Mouse (Mus musculus) olfactory bulb, adult 2 months (tissue): ENCODE results near the gene Nt5dc3. TPM values are rescaled to one million over a fixed set of nuclear protein-coding genes. Genes with fewer than 3 reads are reported as not detected.

Source experiments
- H3K27ac ChIP-seq: fragments of 200-500 bp; 2 replicates; pipeline ENCODE4 v1.5.1; 2012; ENCODE audit warnings: low read depth, low read length; ENCODE audit not compliant: insufficient read depth
- H3K4me1 ChIP-seq: fragments of 200-500 bp; 2 replicates; pipeline ENCODE4 v1.6.1; 2012; ENCODE audit warnings: low read length; ENCODE audit not compliant: control insufficient read depth, insufficient read depth
- H3K4me3 ChIP-seq: fragments of 200-500 bp; 2 replicates; pipeline ENCODE4 v1.5.1; 2012; ENCODE audit warnings: mild to moderate bottlenecking, low read depth, low read length, moderate library complexity; ENCODE audit not compliant: insufficient read depth
- CTCF ChIP-seq: fragments of 200-500 bp; IDR thresholded peaks from 2 replicates; pipeline ENCODE4 v1.5.1; 2012; ENCODE audit warnings: low read depth, mild to moderate bottlenecking, low read length, moderate library complexity; ENCODE audit not compliant: insufficient read depth
- POLR2A ChIP-seq: fragments of 200-500 bp; IDR thresholded peaks from 2 replicates; pipeline ENCODE4 v1.6.1; 2012; ENCODE audit warnings: mild to moderate bottlenecking, low read depth, low read length, moderate library complexity; ENCODE audit not compliant: insufficient read depth
- WGBS: fragments of 180-500 bp; shearing (Covaris S2); methylation state at CpG from one replicate; pipeline ENCODE4 v1.1.7; 2018; 5-methylcytosine and 5-hydroxymethylcytosine counted together
- polyA plus RNA-seq: library from polyadenylated mRNA; stranded (reverse); fragments of >200 nt; gene quantifications from 2 replicates; pipeline ENCODE4 v1.2.4, GENCODE M21; 2012; ENCODE audit warnings: low replicate concordance; ENCODE audit not compliant: missing spikeins, insufficient read depth, insufficient read length

Nt5dc3 gene
- polyA plus RNA-seq, 1 experiment, result not detected

GRCm38 (mm10) chr10:86849087-86849486 lies 70.3 kb downstream of the Nt5dc3 start:
- WGBS, result 89% methylated on average over 4 of the region's 4 CpGs
- Histone ChIP-seq H3K27ac (no peak overlapping the region), H3K4me1 (no peaks in the 10 kb centered on the region), H3K4me3 (no peak overlapping the region)
- TF ChIP-seq POLR2A, result no peak
- TF ChIP-seq CTCF, result no peak

GRCm38 (mm10) chr10:86849508-86849907 lies 70.7 kb downstream of the Nt5dc3 start:
- H3K27ac ChIP-seq, result no peak overlapping the region
- no peaks in the 10 kb centered on the region for H3K4me1 ChIP-seq
- 90% methylated on average over 4 of the region's 4 CpGs for WGBS
- H3K4me3 ChIP-seq, result no peak overlapping the region
- TF ChIP-seq POLR2A, result no peak
- TF ChIP-seq CTCF, result no peak

DNA sequence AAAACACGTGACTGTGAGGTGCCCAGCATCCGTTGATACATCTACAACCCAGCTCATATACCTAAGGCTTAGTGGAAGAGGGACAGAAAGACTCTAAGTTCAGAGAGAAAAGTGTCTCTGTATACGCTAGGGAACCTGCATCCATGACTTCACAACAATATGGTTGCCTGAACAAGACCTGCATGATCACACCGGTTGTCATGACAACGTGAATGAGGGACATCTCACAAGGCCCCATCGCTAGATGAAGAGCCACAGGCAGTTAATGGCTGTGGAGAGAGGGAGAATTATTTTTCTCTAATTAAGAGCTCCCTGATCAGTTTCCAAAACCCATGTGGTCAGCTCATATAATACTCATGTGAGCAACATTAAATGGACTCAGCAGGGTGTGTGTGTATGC lies 73.4 kb downstream of the Nt5dc3 start:
- Histone ChIP-seq H3K27ac (no peak overlapping the region), H3K4me3 (no peak overlapping the region), H3K4me1 (no peaks in the 10 kb centered on the region)
- 89% methylated on average over 6 of the region's 6 CpGs for WGBS
- TF ChIP-seq CTCF (no peak), POLR2A (no peak)

- WGBS, result 96% methylated on average over 3 of the region's 3 CpGs
- no peak for TF ChIP-seq POLR2A
- no peak for TF ChIP-seq CTCF
- H3K27ac ChIP-seq, result no peak overlapping the region
- H3K4me3 ChIP-seq, result no peak overlapping the region
- no peaks in the 10 kb centered on the region for H3K4me1 ChIP-seq
Observed at GRCm38 (mm10) chr10:86853433-86853832, 74.6 kb downstream of the Nt5dc3 start.

DNA sequence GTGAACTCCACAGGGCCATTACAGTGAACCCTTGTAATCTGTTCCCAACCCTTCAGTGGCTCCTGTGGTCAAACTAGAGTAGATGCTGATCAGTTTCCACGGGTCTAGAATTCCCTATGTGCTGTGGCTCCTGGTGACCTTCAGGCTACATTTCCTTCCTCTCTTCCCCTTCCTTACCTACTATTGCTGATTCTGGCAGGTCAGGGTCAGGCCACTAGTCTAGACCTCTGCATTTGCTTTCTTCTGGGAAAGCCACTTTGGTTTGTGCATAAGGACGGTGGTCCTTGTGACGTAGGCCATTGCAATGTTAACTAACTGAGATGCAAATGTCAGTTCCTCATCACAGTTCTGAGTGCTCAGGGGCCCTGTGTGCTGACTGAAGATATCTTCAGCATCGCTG lies 81.6 kb downstream of the Nt5dc3 start:
- WGBS, result 86% methylated on average over 4 of the region's 4 CpGs

DNA sequence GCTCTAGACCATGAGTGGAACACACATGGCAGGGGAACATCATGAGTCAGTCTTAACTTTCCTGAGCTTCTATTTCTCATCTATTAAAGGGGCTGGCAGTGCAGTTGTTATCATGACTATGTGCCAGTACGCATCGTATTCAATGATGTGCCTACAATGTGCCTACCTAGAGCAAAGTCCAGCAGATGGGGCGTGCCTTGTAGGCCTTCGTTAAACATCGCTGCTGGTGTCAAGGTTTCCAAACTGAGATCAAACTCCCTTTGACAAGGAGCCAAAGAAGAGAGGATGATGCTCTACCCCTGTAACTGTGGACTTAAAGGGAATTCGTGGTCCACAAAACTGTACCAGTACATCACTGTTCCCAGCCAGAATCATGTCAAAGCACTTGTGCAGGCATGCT lies 83.7 kb downstream of the Nt5dc3 start:
- no peak overlapping the region for H3K4me3 ChIP-seq
- no peak overlapping the region for H3K27ac ChIP-seq
- H3K4me1 ChIP-seq, result no peaks in the 10 kb centered on the region
- TF ChIP-seq POLR2A (no peak), CTCF (no peak)
- WGBS, result 92% methylated on average over 6 of the region's 6 CpGs

More for the DNA sequence above, 81.6 kb downstream of the Nt5dc3 start:
- no peak for TF ChIP-seq POLR2A
- TF ChIP-seq CTCF, result no peak
- H3K4me3 ChIP-seq, result no peak overlapping the region
- no peaks in the 10 kb centered on the region for H3K4me1 ChIP-seq
- H3K27ac ChIP-seq, result no peak overlapping the region

- Histone ChIP-seq H3K27ac (no peak overlapping the region), H3K4me3 (no peak overlapping the region), H3K4me1 (no peaks in the 10 kb centered on the region)
- no peak for TF ChIP-seq POLR2A
- TF ChIP-seq CTCF, result peak; percentile 35; the same call in 1 of the 2 replicates
- WGBS, result 93% methylated on average over 6 of the region's 6 CpGs
Observed at GRCm38 (mm10) chr10:86863429-86863828, 84.6 kb downstream of the Nt5dc3 start.

DNA sequence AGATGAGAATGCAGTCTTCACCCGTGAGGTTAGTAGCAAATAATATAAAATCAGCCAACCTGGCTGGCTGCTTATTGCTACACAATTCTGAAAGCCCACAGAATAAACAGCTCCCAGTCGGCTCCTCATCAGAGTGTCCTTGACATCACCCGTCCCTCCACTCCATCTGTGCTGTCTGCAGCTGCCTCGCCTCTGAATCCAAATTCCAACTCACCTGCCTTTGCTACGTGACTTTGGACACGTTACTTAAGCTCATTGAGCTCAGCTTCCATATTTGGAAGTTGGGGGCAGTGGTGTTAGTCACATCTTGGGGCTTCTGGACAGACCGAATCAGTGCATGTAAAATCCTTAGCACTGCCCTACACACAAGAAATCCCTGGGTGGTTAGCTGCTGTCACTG lies 93.3 kb downstream of the Nt5dc3 start:
- H3K27ac ChIP-seq, result no peak overlapping the region
- H3K4me3 ChIP-seq, result no peak overlapping the region
- TF ChIP-seq POLR2A (no peak), CTCF (no peak)
- WGBS, result 92% methylated on average over 7 of the region's 7 CpGs
- no peaks in the 10 kb centered on the region for H3K4me1 ChIP-seq

- TF ChIP-seq POLR2A (no peak), CTCF (no peak)
- Histone ChIP-seq H3K4me1 (no peaks in the 10 kb centered on the region), H3K27ac (no peak overlapping the region), H3K4me3 (no peak overlapping the region)
- WGBS, result 78% methylated on average over 5 of the region's 5 CpGs
Observed at GRCm38 (mm10) chr10:86872591-86872990, 93.8 kb downstream of the Nt5dc3 start.

- Histone ChIP-seq H3K4me3 (no peak overlapping the region), H3K27ac (no peak overlapping the region), H3K4me1 (no peaks in the 10 kb centered on the region)
- TF ChIP-seq POLR2A (no peak), CTCF (no peak)
- 85% methylated on average over 7 of the region's 7 CpGs for WGBS
Observed at GRCm38 (mm10) chr10:86878721-86879120, 99.9 kb downstream of the Nt5dc3 start.
